Mouse (Mus musculus): ENCODE measurements around the gene Kansl1l. TPM values are rescaled to one million over a fixed set of nuclear protein-coding genes. Genes with fewer than 3 reads are reported as not detected.

Gene Kansl1l
- total and polyA plus RNA-seq, 3 experiments: 1.8 to 1.9 TPM; not detected in 1

GRCm38 (mm10) chr1:66832636-66833165, 15.3 kb upstream of the Kansl1l start:
- TF ChIP-seq E2F4 (IDR thresholded peaks at IDR 0.05; ENCODE audit: borderline replicate concordance, low read depth, low read length): no peak
- TF ChIP-seq BHLHE40 (IDR thresholded peaks at IDR 0.05; ENCODE audit: borderline replicate concordance, low read depth, low read length): no peak; the same call in 1 of the 2 replicates

GRCm38 (mm10) chr1:66831824-66832600, 14.7 kb upstream of the Kansl1l start:
- H3K36me3 ChIP-seq (ENCODE audit: control insufficient read depth in 1 of 2, insufficient read depth in 2 of 2, low read length in 2 of 2): no peaks in the 10 kb centered on the region

More at GRCm38 (mm10) chr1:66832636-66833165, 15.3 kb upstream of the Kansl1l start:
- Histone ChIP-seq H3K27me3 (ENCODE audit: control insufficient read depth in 1 of 2, insufficient read depth in 2 of 2, low read length in 2 of 2) (no peaks in the 10 kb centered on the region; a peak in 1 of 4 replicates), H3K9ac (ENCODE audit: control insufficient read depth, low read depth, low read length, poor library complexity, severe bottlenecking) (no peak overlapping the region), H3K27ac (ENCODE audit: control insufficient read depth, low read depth, low read length) (no peak overlapping the region), H3K4me3 (ENCODE audit: control insufficient read depth in 1 of 2, insufficient read depth in 1 of 2, low read depth in 2 of 2, low read length in 2 of 2) (no peak overlapping the region), H3K79me2 (ENCODE audit: control insufficient read depth, insufficient read depth, low read length, poor library complexity) (no peaks in the 10 kb centered on the region), H3K9me3 (replicated peaks; ENCODE audit: insufficient read depth, low read length) (no peaks in the 10 kb centered on the region), H3K36me3 (ENCODE audit: control insufficient read depth in 1 of 2, insufficient read depth in 2 of 2, low read length in 2 of 2) (no peaks in the 10 kb centered on the region), H3K4me1 (ENCODE audit: control insufficient read depth in 1 of 2, insufficient read depth in 2 of 2, low read length in 2 of 2) (no peaks in the 10 kb centered on the region)
- no peak for DNase-seq (ENCODE audit: low read depth, low spot score)

GRCm38 (mm10) chr1:66829400-66830080, 12.2 kb upstream of the Kansl1l start:
- no peaks in the 10 kb centered on the region for H3K9me3 ChIP-seq (replicated peaks; ENCODE audit: insufficient read depth, low read length)
- H3K27ac ChIP-seq (ENCODE audit: control insufficient read depth, low read depth, low read length): no peak overlapping the region
- no peak overlapping the region for H3K9ac ChIP-seq (ENCODE audit: control insufficient read depth, low read depth, low read length, poor library complexity, severe bottlenecking)
- peaks cover 0 to 10% of the 10 kb centered on the region in 2 experiments; a peak in 2 of 4 replicates for H3K4me1 ChIP-seq (ENCODE audit: control insufficient read depth in 1 of 2, insufficient read depth in 2 of 2, low read length in 2 of 2)
- H3K27me3 ChIP-seq (ENCODE audit: control insufficient read depth in 1 of 2, insufficient read depth in 2 of 2, low read length in 2 of 2): no peaks in the 10 kb centered on the region; a peak in 1 of 4 replicates
- TF ChIP-seq POLR2A (IDR thresholded peaks at IDR 0.05; ENCODE audit: control insufficient read depth in 1 of 2, insufficient read depth in 1 of 2, low read depth in 1 of 2, low read length in 2 of 2, poor library complexity in 1 of 2) (no peak), TBP (IDR thresholded peaks at IDR 0.05; ENCODE audit: low read depth, low read length) (no peak), TCF12 (IDR thresholded peaks at IDR 0.05; ENCODE audit: low read depth, low read length) (no peak), POLR2AphosphoS5 (IDR thresholded peaks at IDR 0.05; ENCODE audit: borderline replicate concordance, low read depth, low read length) (no peak)
- no peak overlapping the region for H3K4me3 ChIP-seq (ENCODE audit: control insufficient read depth in 1 of 2, insufficient read depth in 1 of 2, low read depth in 2 of 2, low read length in 2 of 2)
- H3K79me2 ChIP-seq (ENCODE audit: control insufficient read depth, insufficient read depth, low read length, poor library complexity): no peaks in the 10 kb centered on the region
- H3K36me3 ChIP-seq (ENCODE audit: control insufficient read depth in 1 of 2, insufficient read depth in 2 of 2, low read length in 2 of 2): peaks cover 0 to 11% of the 10 kb centered on the region in 2 experiments; a peak in 2 of 4 replicates
- DNase-seq (ENCODE audit: low read depth, low spot score): no peak

More at GRCm38 (mm10) chr1:66831824-66832600, 14.7 kb upstream of the Kansl1l start:
- no peak for DNase-seq (ENCODE audit: low read depth, low spot score)
- TF ChIP-seq TAL1 (IDR thresholded peaks at IDR 0.05; ENCODE audit: low read length) (no peak), MAX (IDR thresholded peaks at IDR 0.05; ENCODE audit: low read length) (no peak), ZNF384 (IDR thresholded peaks at IDR 0.05; ENCODE audit: low read depth, low read length) (no peak), SMC3 (IDR thresholded peaks at IDR 0.05; ENCODE audit: low read depth, low read length) (no peak), ZC3H11A (IDR thresholded peaks at IDR 0.05; ENCODE audit: low read depth, low read length) (no peak), SIN3A (IDR thresholded peaks at IDR 0.05; ENCODE audit: low read length) (no peak), MAFK (IDR thresholded peaks at IDR 0.05; ENCODE audit: borderline replicate concordance, low read depth, low read length) (no peak), NRF1 (IDR thresholded peaks at IDR 0.05; ENCODE audit: insufficient read depth, low read depth, low read length, poor library complexity, severe bottlenecking) (no peak), KAT2A (conservative IDR thresholded peaks at IDR 0.05; ENCODE audit: low read depth, low read length) (no peak), RCOR1 (IDR thresholded peaks at IDR 0.05; ENCODE audit: low read depth, low read length) (no peak), GABPA (IDR thresholded peaks at IDR 0.05; ENCODE audit: low read depth, low read length) (no peak), ETS1 (IDR thresholded peaks at IDR 0.05; ENCODE audit: low read depth, low read length) (no peak), TBP (IDR thresholded peaks at IDR 0.05; ENCODE audit: low read depth, low read length) (no peak), E2F4 (IDR thresholded peaks at IDR 0.05; ENCODE audit: borderline replicate concordance, low read depth, low read length) (no peak), BHLHE40 (IDR thresholded peaks at IDR 0.05; ENCODE audit: borderline replicate concordance, low read depth, low read length) (no peak), ZMIZ1 (IDR thresholded peaks at IDR 0.05; ENCODE audit: low read depth, low read length) (no peak)
- Histone ChIP-seq H3K9ac (ENCODE audit: control insufficient read depth, low read depth, low read length, poor library complexity, severe bottlenecking) (no peak overlapping the region), H3K4me1 (ENCODE audit: control insufficient read depth in 1 of 2, insufficient read depth in 2 of 2, low read length in 2 of 2) (peaks cover 0 to 1% of the 10 kb centered on the region in 2 experiments; a peak in 2 of 4 replicates), H3K9me3 (replicated peaks; ENCODE audit: insufficient read depth, low read length) (no peaks in the 10 kb centered on the region), H3K27ac (ENCODE audit: control insufficient read depth, low read depth, low read length) (no peak overlapping the region), H3K27me3 (ENCODE audit: control insufficient read depth in 1 of 2, insufficient read depth in 2 of 2, low read length in 2 of 2) (no peaks in the 10 kb centered on the region; a peak in 1 of 4 replicates), H3K4me3 (ENCODE audit: control insufficient read depth in 1 of 2, insufficient read depth in 1 of 2, low read depth in 2 of 2, low read length in 2 of 2) (no peak overlapping the region), H3K79me2 (ENCODE audit: control insufficient read depth, insufficient read depth, low read length, poor library complexity) (no peaks in the 10 kb centered on the region)

All from MEL (cell line).